Mouse (Mus musculus): ENCODE data around the gene Pga5.

Pga5 gene

DNA sequence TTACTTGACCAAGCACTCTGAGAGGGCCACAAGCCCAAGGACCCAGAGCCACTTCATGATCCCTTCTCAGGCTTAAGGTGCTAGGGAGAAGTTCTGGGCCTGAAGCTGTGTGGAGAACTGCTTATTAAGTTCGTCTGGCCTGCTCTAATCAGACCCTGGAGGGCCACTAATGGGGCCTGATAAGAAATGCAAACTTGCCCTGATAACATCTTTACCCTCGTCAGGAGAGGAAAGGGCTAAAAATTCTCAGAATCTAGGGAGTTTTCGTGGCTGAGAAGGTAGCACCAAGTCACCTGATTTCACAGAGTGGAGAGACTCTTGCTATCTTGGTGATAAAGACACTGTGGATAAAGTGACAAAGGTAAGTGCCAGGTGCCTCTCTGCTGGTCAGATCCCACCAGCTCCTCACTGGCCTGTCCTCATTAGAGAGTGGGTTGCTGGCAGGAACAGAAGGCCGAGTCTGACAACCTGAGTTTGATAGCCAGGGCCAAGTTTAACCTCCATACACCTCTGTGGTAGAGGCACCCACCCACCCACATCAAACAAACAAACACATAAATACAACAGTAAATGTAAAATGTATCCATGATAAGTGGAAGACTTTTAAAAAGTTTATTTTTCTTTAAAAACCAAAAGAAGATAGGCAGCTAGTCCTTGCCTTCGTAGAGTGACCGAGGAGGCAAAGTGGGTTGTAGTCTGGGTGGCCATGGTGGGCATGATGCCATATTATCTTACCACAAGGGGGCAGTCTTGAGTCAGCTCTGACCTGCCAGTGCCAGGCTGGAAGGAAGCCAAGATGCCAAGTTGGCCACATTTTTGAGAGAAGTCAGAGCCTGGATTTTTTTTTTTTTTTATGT, at the start of gene Pga5:
TSS of gene Pga5 (minus strand) at position 157 of the 857 bp plus-strand sequence.
- DNase-seq (ENCODE audit: low spot score): peak; percentile 84

GRCm38 (mm10) chr19:10724629-10725363, 46.9 kb upstream of the Pga5 start:
- DNase-seq (ENCODE audit: low spot score): no peak

- DNase-seq (ENCODE audit: low spot score): peak; percentile 43
Observed at GRCm38 (mm10) chr19:10723649-10724048, 45.8 kb upstream of the Pga5 start.

DNA sequence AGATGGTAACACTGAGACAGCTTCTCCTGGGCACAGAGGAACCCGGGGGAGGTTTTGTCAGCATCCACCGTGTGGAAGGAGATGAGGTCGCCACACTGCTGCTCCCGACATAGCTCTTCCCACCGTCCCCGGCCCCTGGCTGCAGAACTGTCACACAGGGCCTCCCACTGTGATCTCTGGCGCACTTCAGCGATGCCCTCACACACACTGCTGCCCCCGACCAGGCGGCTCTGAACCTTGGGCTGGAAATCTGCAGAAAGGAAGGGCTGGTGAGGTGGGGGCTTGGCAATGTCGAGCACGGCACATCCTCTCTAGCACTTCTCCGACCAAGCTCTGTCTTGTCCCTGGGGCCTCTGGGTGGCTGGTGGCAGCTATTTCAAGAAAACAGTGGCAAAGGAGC, 45.2 kb upstream of the Pga5 start:
- no peak for DNase-seq (ENCODE audit: low spot score)

DNA sequence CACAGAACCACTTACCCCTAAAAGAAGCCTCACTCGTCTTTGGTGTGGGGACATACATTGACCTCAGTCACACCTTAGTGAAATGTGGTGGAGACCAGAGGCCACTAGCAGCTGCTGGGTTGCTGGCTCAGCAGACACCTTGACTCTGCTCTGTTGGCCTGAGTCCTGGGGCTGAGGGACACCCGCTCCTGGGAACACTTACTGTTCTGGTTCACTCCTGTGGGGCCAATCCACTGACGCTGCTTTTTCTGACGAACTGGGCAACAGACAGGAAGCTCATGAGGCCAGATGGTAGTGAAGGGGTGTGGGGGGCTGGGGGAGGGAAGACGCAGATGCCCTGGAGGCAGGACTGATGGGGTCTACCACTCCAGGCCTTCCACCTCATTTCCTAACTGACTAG, 43.2 kb upstream of the Pga5 start:
- no peak for DNase-seq (ENCODE audit: low spot score)

DNA sequence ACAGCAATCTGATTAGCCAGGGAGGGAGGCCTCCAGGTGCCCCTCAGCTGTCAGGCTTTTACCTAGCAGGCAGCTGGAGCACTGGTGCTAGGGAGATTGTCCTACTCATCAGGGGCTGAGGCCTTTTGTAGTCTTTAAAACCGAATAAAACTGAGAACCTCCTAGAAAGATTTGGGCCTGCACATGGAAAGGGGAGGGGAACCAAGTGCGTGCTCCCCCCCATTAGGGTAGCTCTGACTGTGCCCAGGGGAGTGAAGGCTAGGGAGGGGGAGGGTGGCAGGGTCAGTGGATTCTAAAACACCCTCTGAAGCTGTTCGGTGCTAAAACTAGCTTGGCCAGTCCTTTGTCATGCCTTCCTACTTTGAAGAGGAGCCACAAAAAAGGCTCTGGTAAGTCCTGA, 42.7 kb upstream of the Pga5 start:
- DNase-seq (ENCODE audit: low spot score): no peak

- peak; percentile 28 for DNase-seq (ENCODE audit: low spot score)
Observed at GRCm38 (mm10) chr19:10719751-10720150, 41.9 kb upstream of the Pga5 start.

GRCm38 (mm10) chr19:10718251-10718775, 40.4 kb upstream of the Pga5 start:
- no peak for DNase-seq (ENCODE audit: low spot score)

DNA sequence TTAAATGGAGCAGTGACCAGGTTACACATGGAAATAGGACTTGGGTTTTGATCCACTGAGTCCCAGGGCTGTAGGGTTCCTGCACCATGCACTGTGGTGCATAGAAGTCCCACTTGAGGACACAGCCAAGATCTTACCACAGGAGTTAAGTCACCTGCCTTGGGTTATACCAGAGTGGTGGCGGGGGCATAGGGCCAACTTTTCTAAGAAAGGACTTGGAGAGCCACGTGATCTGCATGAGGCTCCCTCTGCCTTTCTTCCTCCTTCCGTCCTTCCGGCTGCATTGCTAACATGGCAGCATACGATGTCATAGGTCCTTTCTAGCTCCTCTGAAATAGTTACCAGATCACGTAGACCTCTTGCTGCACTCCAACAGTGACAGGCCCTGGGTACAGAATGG, 37.6 kb upstream of the Pga5 start:
- no peak for DNase-seq (ENCODE audit: low spot score)

GRCm38 (mm10) chr19:10714682-10715475, 37.0 kb upstream of the Pga5 start:
- DNase-seq (ENCODE audit: low spot score): peak; percentile 83

- no peak for DNase-seq (ENCODE audit: low spot score)
Observed at GRCm38 (mm10) chr19:10714168-10714567, 36.3 kb upstream of the Pga5 start.

DNA sequence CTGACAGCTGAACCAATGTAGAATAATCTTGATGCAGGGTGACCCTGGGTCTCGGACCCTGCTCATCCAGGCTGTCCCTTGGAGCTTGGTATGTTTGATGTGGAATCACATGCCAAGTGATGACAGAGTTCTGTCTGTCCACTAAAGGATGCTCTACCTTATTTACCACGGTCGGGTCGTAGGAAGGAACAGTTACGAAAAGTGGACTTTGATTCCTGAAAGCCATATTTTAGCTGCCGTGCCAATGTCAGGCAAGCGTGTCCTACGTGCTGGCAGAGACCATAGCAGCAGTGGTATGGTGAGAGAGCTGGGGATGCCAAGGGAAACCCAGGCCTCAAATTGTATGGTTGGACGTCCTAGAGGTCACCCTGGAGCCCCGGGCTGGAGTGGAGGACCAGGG, 35.7 kb upstream of the Pga5 start:
- DNase-seq (ENCODE audit: low spot score): no peak

DNA sequence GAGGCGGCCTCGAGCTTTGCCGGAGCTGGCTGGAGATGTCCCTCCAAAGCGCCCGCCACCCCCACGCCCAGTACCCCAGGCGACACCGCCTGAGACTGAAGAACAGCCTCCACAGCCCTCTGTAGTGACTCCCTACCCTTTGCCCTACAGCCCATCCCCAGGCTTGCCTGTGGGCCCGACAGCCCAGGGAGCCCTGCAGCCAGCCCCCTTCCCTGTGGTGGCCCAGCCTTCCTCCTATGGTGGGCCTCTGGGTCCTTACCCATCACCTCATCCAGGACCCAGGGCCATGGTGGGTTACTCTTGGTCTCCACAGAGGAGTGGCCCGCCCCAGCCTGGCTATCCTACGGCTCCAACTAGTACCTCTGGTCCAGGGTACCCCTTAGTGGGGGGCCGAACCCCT, 34.8 kb upstream of the Pga5 start:
- DNase-seq (ENCODE audit: low spot score): no peak

DNA sequence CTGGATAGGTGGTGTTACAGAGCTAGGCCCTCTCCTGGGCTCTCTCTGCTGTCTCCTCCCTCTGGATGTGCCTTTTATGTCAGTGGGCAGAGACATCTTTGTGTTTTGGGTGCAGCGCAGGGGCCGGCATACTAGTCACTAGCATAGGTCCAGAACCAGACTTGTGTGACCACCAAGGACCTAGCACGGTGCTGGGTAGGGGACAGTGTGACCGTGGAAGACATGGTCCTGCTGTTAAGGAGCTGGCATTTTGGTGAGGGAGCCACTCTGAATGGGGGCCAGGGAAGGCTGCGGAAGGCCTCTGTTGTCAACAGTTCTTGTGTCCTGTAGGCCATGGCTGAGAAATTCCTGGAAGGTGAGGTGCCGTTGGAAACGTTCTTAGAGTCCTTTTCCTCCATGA, 34.3 kb upstream of the Pga5 start:
- no peak for DNase-seq (ENCODE audit: low spot score)

- DNase-seq (ENCODE audit: low spot score): no peak
Observed at GRCm38 (mm10) chr19:10710751-10711150, 32.9 kb upstream of the Pga5 start.

DNA sequence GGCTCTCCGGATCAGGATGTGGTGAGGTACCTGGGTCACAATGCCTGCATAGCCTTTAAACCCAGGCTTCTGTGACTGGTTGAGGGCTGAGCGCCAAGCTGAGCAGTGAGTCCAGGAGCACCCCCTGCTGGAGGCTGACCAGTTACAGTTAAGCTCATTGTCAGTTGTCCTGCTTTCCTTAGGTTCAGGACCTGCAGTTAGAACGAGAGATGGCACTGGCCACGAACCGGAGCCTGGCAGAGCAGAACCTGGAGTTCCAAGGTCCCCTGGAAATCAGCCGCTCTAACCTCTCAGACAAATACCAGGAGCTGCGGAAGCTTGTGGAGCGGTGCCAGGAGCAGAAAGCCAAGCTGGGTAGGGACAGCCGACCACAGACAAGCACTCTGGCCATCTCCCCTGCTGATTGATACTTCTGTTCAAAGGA, 32.2 kb upstream of the Pga5 start:
- DNase-seq (ENCODE audit: low spot score): peak; percentile 62

DNA sequence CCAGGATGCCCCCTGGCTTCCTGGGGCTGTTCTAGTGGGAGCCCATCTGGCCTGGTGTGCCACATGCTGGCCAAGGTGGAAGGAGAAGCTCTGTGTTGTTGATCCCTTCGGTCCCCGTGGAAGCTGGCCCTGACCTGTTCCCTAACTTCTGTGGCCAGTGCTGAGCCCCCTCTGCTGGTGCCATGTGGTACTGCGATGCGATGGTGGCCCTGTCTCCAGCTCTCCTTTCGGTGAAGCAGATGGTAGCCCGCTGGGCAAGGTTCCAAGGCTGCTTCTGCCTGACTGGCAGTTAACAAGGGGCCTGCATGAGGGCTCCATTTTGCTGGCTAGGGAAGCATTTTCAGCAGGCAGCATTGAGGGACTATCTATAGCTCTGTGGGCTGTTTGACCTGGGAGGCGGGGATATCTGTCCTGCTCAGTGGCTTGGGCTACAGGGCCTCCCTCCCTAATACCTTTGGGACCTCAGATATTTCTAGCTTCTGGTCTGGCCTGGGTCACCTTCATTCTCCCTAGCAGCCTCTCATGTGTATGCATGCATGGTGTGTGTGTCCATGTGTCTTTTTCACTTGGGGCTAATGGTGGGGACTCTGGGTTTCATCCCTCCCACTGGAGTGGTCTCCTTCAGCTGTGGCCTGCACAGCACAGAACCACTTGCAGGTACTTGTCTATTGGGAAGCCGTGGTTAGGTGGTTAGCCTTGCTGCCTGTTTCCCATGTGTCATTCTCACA, 31.7 kb upstream of the Pga5 start:
- peak; percentile 92 for DNase-seq (ENCODE audit: low spot score)

GRCm38 (mm10) chr19:10708900-10709299, 31.0 kb upstream of the Pga5 start:
- DNase-seq (ENCODE audit: low spot score): no peak

- no peak for DNase-seq (ENCODE audit: low spot score)
Observed at GRCm38 (mm10) chr19:10707881-10708280, 30.0 kb upstream of the Pga5 start.

GRCm38 (mm10) chr19:10707087-10707875, 29.4 kb upstream of the Pga5 start:
- DNase-seq (ENCODE audit: low spot score): no peak

DNA sequence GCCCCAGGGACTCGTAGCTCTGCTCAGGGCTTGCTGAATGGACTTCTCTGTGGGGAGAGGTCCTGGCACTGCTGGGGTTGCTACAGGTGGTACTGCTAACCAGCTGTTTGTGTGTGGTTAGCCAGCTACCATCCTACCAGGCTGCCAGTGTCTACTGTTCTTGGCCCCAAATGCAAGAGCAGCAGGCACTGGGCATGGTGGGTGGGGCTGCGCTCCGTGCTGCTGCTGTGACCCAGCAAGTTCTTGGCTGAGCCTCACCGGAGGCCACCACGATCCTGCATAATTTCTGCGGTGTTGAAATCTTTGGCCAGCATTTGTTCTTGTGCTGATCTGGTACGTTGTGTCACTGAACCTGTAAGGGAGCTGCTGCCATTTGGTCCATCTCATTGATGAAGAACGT, 25.6 kb upstream of the Pga5 start:
- no peak for DNase-seq (ENCODE audit: low spot score)
